Mouse (Mus musculus) midbrain, embryonic 12.5 days (tissue): Measurements from ENCODE around the gene Parvb. TPM values are rescaled to one million over a fixed set of nuclear protein-coding genes. Genes with fewer than 3 reads are reported as not detected.
A peak's percentile ranks its signal among the peaks of the same experiment; 100 is the strongest.

Source experiments
- ATAC-seq: fragments of 200-750 bp; cut with Nextera tagmentation; 2 replicates; pipeline ENCODE4 v1.8.0; 2017; ENCODE audit warnings: low read depth, moderate TSS enrichment, moderate library complexity; ENCODE audit not compliant: low FRiP score
- H3K27ac ChIP-seq: fragments of 300-500 bp; sonication (generic); replicated peaks from 2 replicates; pipeline ENCODE4 v1.5.1; 2016; ENCODE audit warnings: mild to moderate bottlenecking
- H3K27me3 ChIP-seq: fragments of 300-500 bp; sonication (generic); 2 replicates; pipeline ENCODE4 v1.6.1; 2016; ENCODE audit warnings: mild to moderate bottlenecking
- H3K36me3 ChIP-seq: fragments of 300-500 bp; sonication (generic); 2 replicates; pipeline ENCODE4 v1.6.1; 2016
- H3K4me1 ChIP-seq: fragments of 300-500 bp; sonication (generic); 2 replicates; pipeline ENCODE4 v1.6.1; 2016
- H3K4me2 ChIP-seq: fragments of 300-500 bp; sonication (generic); replicated peaks from 2 replicates; pipeline ENCODE4 v1.6.1; 2016; ENCODE audit warnings: mild to moderate bottlenecking, moderate library complexity
- H3K4me3 ChIP-seq: fragments of 300-500 bp; sonication (generic); 2 replicates; pipeline ENCODE4 v1.5.1; 2016; ENCODE audit warnings: mild to moderate bottlenecking
- H3K9ac ChIP-seq: fragments of 300-500 bp; sonication (generic); replicated peaks from 2 replicates; pipeline ENCODE4 v1.6.1; 2016; ENCODE audit warnings: mild to moderate bottlenecking, moderate library complexity
- H3K9me3 ChIP-seq: fragments of 300-500 bp; sonication (generic); 2 replicates; pipeline ENCODE4 v1.6.1; 2016; ENCODE audit warnings: mild to moderate bottlenecking
- WGBS: fragments of 180-500 bp; shearing (Covaris S2); methylation state at CpG from one replicate; pipeline ENCODE4 v1.1.7; 2016; 5-methylcytosine and 5-hydroxymethylcytosine counted together
- polyA plus RNA-seq: library from polyadenylated mRNA; unstranded; fragments of >200 nt; fragmentation: Nextera tagmentation; extraction: Ambion mirVana; gene quantifications from 2 replicates; pipeline ENCODE4 v1.2.1, GENCODE M21; 2016

Gene Parvb
- polyA plus RNA-seq: 5.9 and 6.5 TPM in 2 replicates

- peak within 1 kb of the TSS; percentile 49 for H3K4me3 ChIP-seq
- H3K36me3 ChIP-seq: no peaks in the 10 kb centered on the region
- peaks cover 32% of the 10 kb centered on the region for H3K27me3 ChIP-seq
- under 1% methylated on average over 53 of the region's 53 CpGs for WGBS
- ATAC-seq: peak; percentile 52
- H3K4me2 ChIP-seq: peak within 1 kb of the TSS; percentile 93
- peak within 1 kb of the TSS; percentile 83 for H3K27ac ChIP-seq
- peaks cover 36% of the 10 kb centered on the region for H3K4me1 ChIP-seq
- H3K9me3 ChIP-seq: no peaks in the 10 kb centered on the region
- peak within 1 kb of the TSS; percentile 73 for H3K9ac ChIP-seq
Observed at GRCm38 (mm10) chr15:84231721-84232561, at the start of gene Parvb. Gene Parvb, plus strand, starts transcription at chr15:84232043.

- Histone ChIP-seq H3K4me3 (no peak overlapping the region), H3K27ac (no peak overlapping the region), H3K36me3 (no peaks in the 10 kb centered on the region), H3K9me3 (no peaks in the 10 kb centered on the region), H3K4me1 (peaks cover 2% of the 10 kb centered on the region; the same call in 1 of the 2 replicates), H3K9ac (no peak overlapping the region), H3K4me2 (no peak overlapping the region), H3K27me3 (peaks cover 4% of the 10 kb centered on the region)
- WGBS: 39% methylated on average over 1 of the region's 1 CpGs
- no peak for ATAC-seq
Observed at GRCm38 (mm10) chr15:84183967-84184366, 47.9 kb upstream of the Parvb start.

GRCm38 (mm10) chr15:84186196-84186595, 45.6 kb upstream of the Parvb start:
- no peak overlapping the region for H3K9ac ChIP-seq
- no peaks in the 10 kb centered on the region for H3K9me3 ChIP-seq
- no peak overlapping the region for H3K4me2 ChIP-seq
- no peak overlapping the region for H3K27ac ChIP-seq
- 45% methylated on average over 4 of the region's 4 CpGs for WGBS
- no peaks in the 10 kb centered on the region for H3K36me3 ChIP-seq
- peaks cover 2% of the 10 kb centered on the region; the same call in 1 of the 2 replicates for H3K4me1 ChIP-seq
- H3K4me3 ChIP-seq: no peak overlapping the region
- H3K27me3 ChIP-seq: no peaks in the 10 kb centered on the region; the same call in 1 of the 2 replicates
- no peak for ATAC-seq

- no peak overlapping the region for H3K4me2 ChIP-seq
- no peak overlapping the region for H3K27ac ChIP-seq
- H3K36me3 ChIP-seq: no peaks in the 10 kb centered on the region
- no peak overlapping the region for H3K9ac ChIP-seq
- H3K27me3 ChIP-seq: no peaks in the 10 kb centered on the region; the same call in 1 of the 2 replicates
- H3K4me1 ChIP-seq: peaks cover 14% of the 10 kb centered on the region
- no peaks in the 10 kb centered on the region for H3K9me3 ChIP-seq
- no peak overlapping the region for H3K4me3 ChIP-seq
- no peak for ATAC-seq
- WGBS: 67% methylated on average over 2 of the region's 2 CpGs
Observed at GRCm38 (mm10) chr15:84188887-84189530, 42.8 kb upstream of the Parvb start.

- no peaks in the 10 kb centered on the region for H3K9me3 ChIP-seq
- H3K9ac ChIP-seq: no peak overlapping the region
- peaks cover 14% of the 10 kb centered on the region for H3K4me1 ChIP-seq
- no peak for ATAC-seq
- no peaks in the 10 kb centered on the region for H3K36me3 ChIP-seq
- H3K27ac ChIP-seq: no peak overlapping the region
- 43% methylated on average over 3 of the region's 3 CpGs for WGBS
- no peaks in the 10 kb centered on the region for H3K27me3 ChIP-seq
- H3K4me2 ChIP-seq: no peak overlapping the region
- no peak overlapping the region for H3K4me3 ChIP-seq
Observed at GRCm38 (mm10) chr15:84189881-84190280, 42.0 kb upstream of the Parvb start.

- Histone ChIP-seq H3K27me3 (no peaks in the 10 kb centered on the region), H3K27ac (peak overlapping the region; percentile 78), H3K9ac (peak overlapping the region; percentile 78), H3K36me3 (peaks cover 15% of the 10 kb centered on the region), H3K4me3 (peak overlapping the region; percentile 98), H3K4me2 (peak overlapping the region; percentile 75), H3K4me1 (peaks cover 14% of the 10 kb centered on the region), H3K9me3 (no peaks in the 10 kb centered on the region)
- 3% methylated on average over 9 of the region's 9 CpGs for WGBS
- no peak for ATAC-seq
Observed at GRCm38 (mm10) chr15:84191724-84192057, 40.2 kb upstream of the Parvb start.

- peak within 1 kb of the TSS; percentile 83 for H3K27ac ChIP-seq
Observed at GRCm38 (mm10) chr15:84192058-84192791, 39.6 kb upstream of the Parvb start, which contains the start of gene Samm50. Gene Samm50, plus strand, starts transcription at chr15:84192241.

GRCm38 (mm10) chr15:84196486-84197165, 35.2 kb upstream of the Parvb start:
- ATAC-seq: no peak
- Histone ChIP-seq H3K36me3 (peaks cover 65% of the 10 kb centered on the region), H3K9me3 (no peaks in the 10 kb centered on the region), H3K4me3 (no peak overlapping the region), H3K27ac (no peak overlapping the region), H3K4me1 (peaks cover 9% of the 10 kb centered on the region), H3K9ac (no peak overlapping the region), H3K4me2 (no peak overlapping the region), H3K27me3 (no peaks in the 10 kb centered on the region)
- 91% methylated on average over 8 of the region's 8 CpGs for WGBS

More at GRCm38 (mm10) chr15:84192058-84192791, 39.6 kb upstream of the Parvb start, which contains the start of gene Samm50:
- Histone ChIP-seq H3K36me3 (peaks cover 21% of the 10 kb centered on the region), H3K27me3 (no peaks in the 10 kb centered on the region), H3K9ac (peak within 1 kb of the TSS; percentile 78), H3K4me2 (peak within 1 kb of the TSS; percentile 75), H3K4me3 (peak within 1 kb of the TSS; percentile 98), H3K4me1 (peaks cover 14% of the 10 kb centered on the region), H3K9me3 (no peaks in the 10 kb centered on the region)
- ATAC-seq: peak; percentile 98
- 3% methylated on average over 48 of the region's 48 CpGs for WGBS

- H3K4me1 ChIP-seq: 0 out of 2 replicates have a peak, but pooled peaks cover under 1% of the 10 kb centered on the region
- no peak overlapping the region for H3K4me3 ChIP-seq
- ATAC-seq: no peak
- H3K27ac ChIP-seq: no peak overlapping the region
- H3K9me3 ChIP-seq: no peaks in the 10 kb centered on the region
- H3K27me3 ChIP-seq: no peaks in the 10 kb centered on the region
- WGBS: 96% methylated on average over 4 of the region's 4 CpGs
- no peak overlapping the region for H3K9ac ChIP-seq
- peaks cover 88% of the 10 kb centered on the region for H3K36me3 ChIP-seq
- no peak overlapping the region for H3K4me2 ChIP-seq
Observed at GRCm38 (mm10) chr15:84207327-84207726, 24.5 kb upstream of the Parvb start.

GRCm38 (mm10) chr15:84209517-84210412, 22.1 kb upstream of the Parvb start:
- ATAC-seq: no peak
- peaks cover 77% of the 10 kb centered on the region for H3K36me3 ChIP-seq
- 88% methylated on average over 11 of the region's 11 CpGs for WGBS
- H3K4me1 ChIP-seq: 0 out of 2 replicates have a peak, but pooled peaks cover 8% of the 10 kb centered on the region
- H3K9ac ChIP-seq: no peak overlapping the region
- no peaks in the 10 kb centered on the region for H3K27me3 ChIP-seq
- no peak overlapping the region for H3K4me3 ChIP-seq
- no peaks in the 10 kb centered on the region for H3K9me3 ChIP-seq
- no peak overlapping the region for H3K4me2 ChIP-seq
- H3K27ac ChIP-seq: no peak overlapping the region
